Mouse (Mus musculus): ENCODE data around the gene Bcas1.

The Bcas1 gene

GRCm38 (mm10) chr2:170411490-170412168, 16.0 kb downstream of the Bcas1 start:
- DNase-seq: no peak

GRCm38 (mm10) chr2:170410677-170411489, 16.8 kb downstream of the Bcas1 start:
- DNase-seq: no peak

- DNase-seq: no peak
These were observed 21.2 kb downstream of the Bcas1 start for GRCm38 (mm10) chr2:170406438-170406837.

- DNase-seq: no peak
These were observed 22.7 kb downstream of the Bcas1 start for GRCm38 (mm10) chr2:170404781-170405573.

GRCm38 (mm10) chr2:170403666-170404385, 23.8 kb downstream of the Bcas1 start:
- DNase-seq: no peak

GRCm38 (mm10) chr2:170401211-170401799, 26.3 kb downstream of the Bcas1 start:
- peak; percentile 33 for DNase-seq

GRCm38 (mm10) chr2:170400666-170401065, 27.0 kb downstream of the Bcas1 start:
- no peak for DNase-seq

GRCm38 (mm10) chr2:170391994-170392393, 35.7 kb downstream of the Bcas1 start:
- no peak for DNase-seq

- no peak for DNase-seq
These were observed 39.3 kb downstream of the Bcas1 start for GRCm38 (mm10) chr2:170388320-170388719.

- DNase-seq: no peak
These were observed 42.1 kb downstream of the Bcas1 start for GRCm38 (mm10) chr2:170385556-170385955.

- no peak for DNase-seq
These were observed 42.9 kb downstream of the Bcas1 start for GRCm38 (mm10) chr2:170384770-170385169.

GRCm38 (mm10) chr2:170373391-170373790, 54.3 kb downstream of the Bcas1 start:
- no peak for DNase-seq

- DNase-seq: no peak
These were observed 62.0 kb downstream of the Bcas1 start for GRCm38 (mm10) chr2:170365676-170366075.

- DNase-seq: peak; percentile 21
These were observed 62.4 kb downstream of the Bcas1 start for GRCm38 (mm10) chr2:170365271-170365670.

- no peak for DNase-seq
These were observed 70.8 kb downstream of the Bcas1 start for GRCm38 (mm10) chr2:170356667-170357374.

GRCm38 (mm10) chr2:170354963-170355367, 72.7 kb downstream of the Bcas1 start:
- peak; percentile 53 for DNase-seq

GRCm38 (mm10) chr2:170352273-170352672, 75.4 kb downstream of the Bcas1 start:
- DNase-seq: no peak

GRCm38 (mm10) chr2:170351847-170352246, 75.8 kb downstream of the Bcas1 start:
- no peak for DNase-seq

- no peak for DNase-seq
These were observed 77.9 kb downstream of the Bcas1 start for GRCm38 (mm10) chr2:170349784-170350183.

GRCm38 (mm10) chr2:170349096-170349495, 78.5 kb downstream of the Bcas1 start:
- DNase-seq: no peak

GRCm38 (mm10) chr2:170347131-170347765, 80.4 kb downstream of the Bcas1 start:
- DNase-seq: no peak
